Mouse (Mus musculus): ENCODE measurements around the gene Trabd2b.

Gene Trabd2b

DNA sequence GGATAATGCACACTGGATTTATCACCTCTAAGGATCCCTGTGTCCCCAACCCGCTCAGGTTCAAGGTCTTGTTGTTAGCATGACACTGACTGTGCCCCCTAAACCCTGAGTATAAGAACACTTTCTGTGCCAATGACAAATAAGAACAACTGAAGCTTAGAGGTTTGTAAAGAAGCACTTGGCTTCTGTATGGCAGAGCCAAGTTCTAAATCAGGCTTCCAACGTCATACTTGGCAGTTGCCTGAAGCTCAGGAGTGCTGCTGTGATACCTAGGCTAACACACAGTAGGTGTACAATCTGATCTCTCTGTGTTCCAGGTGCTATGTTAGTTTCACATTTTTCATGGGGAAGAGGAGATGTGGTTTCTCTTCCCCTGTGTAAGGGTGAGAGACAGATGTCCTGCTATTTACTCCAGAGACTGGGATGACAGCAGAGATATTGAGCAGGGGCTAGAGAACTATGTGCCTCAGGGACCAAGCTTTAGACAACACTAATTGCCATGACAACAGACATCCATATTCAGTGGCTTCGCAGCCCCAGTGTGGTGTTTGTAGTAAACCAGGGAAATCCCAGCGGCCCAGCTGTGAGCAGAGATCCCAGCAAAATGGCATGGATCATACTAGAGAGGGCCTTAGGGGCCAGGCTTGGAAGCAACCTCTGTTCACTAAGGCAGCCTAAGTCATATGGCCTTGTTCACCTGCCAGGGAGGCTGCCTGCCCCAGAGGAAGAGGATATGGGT lies 89.3 kb downstream of the Trabd2b start:
- no peak for DNase-seq (ENCODE audit: low spot score)

DNA sequence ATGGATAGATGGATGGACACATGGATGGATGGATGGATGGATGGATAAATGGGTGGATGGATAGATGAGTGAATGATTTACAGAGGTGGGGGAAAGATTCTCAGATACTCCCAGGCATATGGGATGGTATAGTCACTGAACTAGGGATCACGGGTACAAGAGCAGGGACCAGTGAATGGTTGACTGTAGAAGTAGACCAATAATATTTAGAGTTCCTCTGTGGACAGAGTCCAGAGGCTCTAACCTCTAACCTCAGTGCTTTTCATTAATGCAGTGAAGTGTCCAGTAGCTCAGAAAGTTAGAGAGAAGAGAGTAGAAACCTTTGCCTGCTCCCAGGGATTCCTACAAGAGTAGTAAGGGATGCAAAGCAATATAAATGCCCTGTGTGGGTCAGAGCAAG lies 93.1 kb downstream of the Trabd2b start:
- no peak for DNase-seq (ENCODE audit: low spot score)

DNA sequence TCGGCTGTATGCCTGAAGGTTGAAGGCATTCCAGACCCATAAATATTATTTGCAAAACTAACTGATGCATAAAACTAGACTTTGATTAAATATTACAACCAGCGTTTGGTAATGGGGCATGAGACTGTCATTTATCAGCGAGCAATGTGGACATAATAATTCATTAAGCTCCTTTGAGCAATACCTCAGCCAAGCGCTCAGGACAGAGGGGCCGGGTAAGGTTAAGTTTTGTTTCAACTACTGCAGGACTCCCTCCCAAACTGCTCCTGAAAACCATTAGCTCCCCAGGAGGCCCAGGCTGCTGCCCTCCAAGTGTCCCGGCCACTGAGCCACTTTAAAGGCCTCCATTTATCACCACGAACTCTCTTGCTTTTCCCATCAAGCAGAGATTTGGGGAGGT lies 93.8 kb downstream of the Trabd2b start:
- DNase-seq (ENCODE audit: low spot score), result no peak

DNA sequence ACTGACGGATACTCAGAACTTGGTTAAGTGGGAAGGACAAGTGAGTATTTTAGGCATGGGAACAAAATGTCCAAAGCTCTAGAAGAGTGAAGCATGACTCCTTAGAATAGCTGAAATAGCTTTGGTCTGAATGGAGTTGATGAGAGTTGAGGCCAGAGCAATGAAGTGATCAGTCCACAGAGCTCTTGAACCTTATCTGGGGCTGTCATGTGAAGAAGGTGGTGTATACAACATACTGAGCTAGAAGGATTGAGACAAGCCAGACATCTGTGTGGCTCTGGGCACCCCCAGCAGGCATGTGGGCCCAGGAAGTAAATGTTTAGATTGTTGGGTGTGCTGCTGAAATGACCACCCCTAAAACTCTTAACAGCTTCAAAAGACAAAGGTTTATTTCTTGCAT lies 94.5 kb downstream of the Trabd2b start:
- DNase-seq (ENCODE audit: low spot score), result no peak

DNA sequence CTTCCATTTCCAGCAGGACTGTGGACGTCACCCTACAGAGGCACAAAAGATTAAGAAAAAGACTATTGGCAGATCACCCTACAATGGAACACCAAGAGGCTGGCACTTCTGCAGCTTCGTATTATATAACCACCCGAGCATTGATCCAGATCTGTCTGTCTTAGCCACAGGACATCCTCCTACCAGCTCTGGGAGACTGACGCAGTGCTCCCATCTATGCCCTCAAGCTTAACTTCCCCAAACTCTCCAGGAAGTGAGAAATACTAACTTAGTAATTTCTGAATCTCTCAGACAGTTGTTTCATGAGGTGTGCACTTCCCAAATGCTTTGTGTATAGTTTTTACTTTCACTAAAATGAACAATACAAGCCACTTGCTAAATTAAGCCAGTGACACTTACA lies 95.1 kb downstream of the Trabd2b start:
- no peak for DNase-seq (ENCODE audit: low spot score)

DNA sequence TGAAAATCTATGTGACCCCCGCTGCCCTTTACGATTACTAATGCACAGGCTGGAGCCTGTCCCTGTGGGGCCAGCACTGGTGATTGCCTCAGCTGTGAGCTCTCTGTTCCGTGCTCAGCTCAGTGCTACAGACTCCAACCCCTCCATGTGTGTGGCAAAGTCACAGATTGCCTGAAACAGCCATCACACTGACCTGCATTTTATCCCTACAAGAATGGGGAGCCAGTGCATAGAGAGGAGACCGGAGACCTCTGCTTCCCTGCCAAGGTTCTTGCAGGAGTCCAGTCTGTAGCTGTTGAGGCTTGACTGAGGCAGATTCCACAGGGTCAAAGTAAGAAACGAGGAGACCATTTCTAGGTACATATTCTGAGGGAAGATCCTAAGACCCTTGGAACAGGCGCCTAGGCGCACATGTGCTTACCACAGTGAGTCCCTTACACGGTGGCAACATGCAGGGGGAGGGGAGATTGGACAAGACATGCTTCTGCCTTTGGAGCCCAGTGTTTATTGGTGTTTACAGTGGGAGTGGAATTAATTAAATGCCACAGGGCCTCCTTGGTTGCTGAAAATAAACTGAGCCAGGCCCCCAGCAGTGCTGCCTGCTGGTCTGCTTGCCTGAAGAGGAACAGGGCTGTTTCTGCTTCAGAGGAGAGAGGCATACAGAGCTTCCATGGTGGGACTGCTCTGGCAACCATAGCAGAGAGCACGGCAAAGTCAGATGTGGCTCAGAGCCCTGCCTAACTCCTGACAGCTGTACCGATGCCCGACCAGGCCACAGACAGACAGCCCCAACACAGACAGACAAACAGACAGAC lies 97.9 kb downstream of the Trabd2b start:
- DNase-seq (ENCODE audit: low spot score), result no peak

DNA sequence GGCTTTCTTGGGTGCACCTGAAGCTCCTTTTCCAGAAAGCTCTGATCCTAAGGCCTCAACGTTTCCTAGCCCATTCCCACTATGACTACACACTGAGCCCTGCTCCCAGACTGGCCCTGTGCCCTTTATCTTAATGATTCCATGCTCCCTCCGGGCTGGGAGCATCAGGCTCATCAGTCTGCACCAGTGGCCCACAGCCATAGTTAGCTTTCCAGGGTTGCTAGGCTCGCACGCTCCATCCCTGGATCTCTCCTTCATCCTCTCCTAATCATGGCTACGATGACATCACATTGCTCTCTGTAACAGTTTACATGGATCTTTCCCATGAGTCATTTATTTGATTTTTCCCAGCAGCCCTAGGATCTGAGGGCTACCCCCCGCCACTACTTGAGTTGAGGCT lies 103.1 kb downstream of the Trabd2b start:
- no peak for DNase-seq (ENCODE audit: low spot score)

DNA sequence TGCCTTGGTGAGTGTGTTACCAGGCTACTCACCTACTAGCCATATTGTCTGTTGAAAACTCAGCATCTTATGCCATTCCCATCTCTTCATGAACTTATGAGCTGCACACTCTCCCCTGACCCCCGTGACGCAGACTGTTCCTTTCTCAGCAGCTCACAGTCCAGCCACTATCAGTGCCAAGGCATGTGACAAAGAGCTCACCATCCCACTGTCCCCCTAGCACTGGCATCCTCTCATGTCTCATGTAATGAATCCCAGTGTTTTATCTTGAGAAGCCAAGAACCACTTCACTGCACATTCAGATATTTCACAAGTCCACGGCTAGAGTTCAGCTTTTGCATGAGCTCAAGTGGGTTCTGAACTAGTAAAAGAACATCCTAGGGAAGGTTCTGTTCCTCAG lies 105.1 kb downstream of the Trabd2b start:
- no peak for DNase-seq (ENCODE audit: low spot score)

DNA sequence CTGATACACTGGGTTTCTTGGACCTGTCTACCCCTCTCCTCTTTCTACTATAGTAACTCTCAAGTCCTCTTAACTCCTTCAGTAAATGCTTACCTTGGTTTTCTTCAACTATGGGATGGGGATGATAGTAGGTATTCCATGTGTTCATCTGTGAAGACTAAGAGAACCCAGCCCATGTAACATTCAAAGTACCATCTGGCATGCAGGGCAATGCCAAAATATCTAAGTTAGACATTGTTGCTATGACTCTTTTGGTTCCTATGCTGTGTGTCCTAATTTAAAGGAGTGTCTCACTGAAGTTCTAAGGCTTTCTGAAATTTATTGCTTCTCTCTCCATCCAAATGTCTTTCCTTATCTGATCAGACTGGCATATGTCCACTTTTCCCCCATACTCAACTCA lies 106.6 kb downstream of the Trabd2b start:
- no peak for DNase-seq (ENCODE audit: low spot score)

DNA sequence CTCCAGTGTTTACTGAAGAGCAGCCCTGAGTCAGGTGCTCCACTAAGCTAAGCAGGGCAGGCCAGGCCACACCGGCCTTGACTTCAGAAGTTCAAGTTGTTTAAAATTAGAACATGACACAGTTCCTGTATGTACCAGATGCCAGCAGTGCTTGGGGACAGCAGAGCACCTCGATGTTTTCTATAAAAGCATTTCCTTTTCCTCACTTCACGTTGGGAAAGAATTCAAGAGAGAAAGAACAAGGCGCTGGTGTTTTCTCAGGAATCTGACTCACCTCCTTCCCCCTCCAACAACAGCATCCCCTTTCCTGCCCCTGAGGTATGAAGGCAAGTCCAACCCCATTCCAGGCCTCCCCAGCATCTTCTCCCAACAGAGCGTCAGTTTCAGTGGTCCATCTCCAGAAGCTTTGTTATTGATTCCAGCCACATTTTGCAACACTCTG lies 108.8 kb downstream of the Trabd2b start:
- DNase-seq (ENCODE audit: low spot score), result no peak

DNA sequence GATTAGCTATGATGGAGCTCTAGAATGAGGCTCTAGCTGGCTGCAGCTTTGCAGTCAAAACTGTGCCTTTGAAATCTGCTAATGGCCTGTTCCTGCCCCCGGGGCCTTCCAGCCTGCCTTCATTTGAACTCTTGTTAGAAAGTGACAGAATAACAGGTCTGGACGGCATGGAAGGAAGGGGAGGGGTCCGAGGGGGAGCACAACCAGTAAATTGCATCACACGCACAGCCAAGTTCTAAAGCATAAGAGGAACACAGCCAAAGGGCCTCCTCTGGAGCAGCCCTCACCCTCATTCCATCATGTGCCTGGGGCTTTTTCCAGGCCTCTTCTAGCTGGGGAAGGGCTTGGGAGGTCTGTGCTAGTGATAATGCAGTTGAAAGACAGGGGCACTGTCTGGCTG lies 110.1 kb downstream of the Trabd2b start:
- DNase-seq (ENCODE audit: low spot score), result no peak

DNA sequence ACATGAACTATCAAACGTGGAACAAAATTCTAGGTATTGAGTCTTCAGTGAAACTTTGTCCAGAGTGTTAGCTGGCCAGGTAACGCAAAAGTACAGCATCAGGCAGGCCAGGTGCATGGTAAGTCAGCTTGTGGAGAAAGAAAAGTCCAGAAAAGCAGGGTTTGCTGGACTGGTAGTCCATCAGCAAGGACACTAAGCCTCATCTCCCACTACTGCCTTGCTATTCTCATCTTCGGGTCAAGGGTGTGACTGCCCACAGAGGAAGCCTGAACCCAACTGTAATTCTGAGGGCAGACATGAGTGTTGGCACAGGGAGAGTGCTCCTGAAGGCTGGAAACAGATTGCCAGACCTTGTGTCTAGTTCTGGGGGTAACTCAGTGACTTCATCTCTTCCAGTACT lies 111.5 kb downstream of the Trabd2b start:
- DNase-seq (ENCODE audit: low spot score), result no peak

DNA sequence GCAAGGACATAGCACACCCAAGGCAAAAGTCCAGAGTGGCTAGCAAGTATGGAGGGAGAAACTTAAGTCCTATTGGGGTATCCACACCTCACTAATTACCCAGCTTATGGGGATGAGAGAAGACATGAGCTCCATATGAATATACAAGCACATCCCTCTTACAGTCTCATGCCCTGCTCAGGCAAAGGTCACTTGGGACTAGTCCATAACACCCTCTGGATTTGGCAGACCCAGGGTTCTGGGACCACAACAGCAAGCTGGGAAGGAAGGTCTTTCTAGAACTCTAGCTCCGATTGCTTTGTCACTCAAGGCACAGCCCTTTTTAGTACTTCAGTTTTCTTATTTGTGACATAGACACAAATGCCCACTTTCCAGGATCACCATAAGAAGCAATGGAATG lies 112.0 kb downstream of the Trabd2b start:
- DNase-seq (ENCODE audit: low spot score), result no peak

DNA sequence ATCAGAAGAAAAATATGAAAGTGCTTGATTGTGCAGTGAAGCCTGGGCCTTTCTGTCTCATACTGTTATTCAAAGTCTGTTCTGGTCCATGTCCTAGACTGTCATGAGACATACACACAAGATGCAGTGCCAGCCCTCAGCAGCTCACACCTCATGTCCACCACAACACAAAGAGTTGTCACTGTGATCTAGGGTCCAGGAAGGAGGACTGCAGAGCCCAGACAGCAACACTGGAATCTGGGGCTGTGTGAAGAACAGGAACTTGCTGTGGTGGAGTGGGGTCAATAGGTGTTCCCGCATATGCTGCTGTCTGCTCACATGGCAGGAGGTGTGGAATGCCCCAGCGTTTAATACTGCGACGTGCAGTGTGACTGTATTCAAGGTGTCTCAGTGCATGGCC lies 112.8 kb downstream of the Trabd2b start:
- DNase-seq (ENCODE audit: low spot score), result no peak

DNA sequence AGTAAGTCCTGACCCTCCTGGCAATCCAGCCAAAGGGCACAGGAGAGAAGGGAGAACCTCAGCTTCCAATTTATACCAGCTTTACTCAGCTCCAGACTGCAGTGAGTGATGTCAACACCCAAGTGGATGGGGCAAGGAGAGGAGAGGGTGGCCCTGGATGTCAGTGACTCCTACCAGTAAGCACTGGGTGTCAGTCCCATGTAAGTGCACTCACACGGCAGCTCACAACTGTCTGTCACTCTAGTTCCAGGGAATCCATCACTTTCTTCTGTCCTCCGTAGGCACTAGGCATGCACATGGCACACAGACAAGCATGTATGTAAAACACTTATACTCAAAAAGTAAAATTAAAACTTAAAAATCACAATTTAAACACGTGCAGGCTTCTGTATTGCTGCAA lies 113.4 kb downstream of the Trabd2b start:
- DNase-seq (ENCODE audit: low spot score), result no peak

DNA sequence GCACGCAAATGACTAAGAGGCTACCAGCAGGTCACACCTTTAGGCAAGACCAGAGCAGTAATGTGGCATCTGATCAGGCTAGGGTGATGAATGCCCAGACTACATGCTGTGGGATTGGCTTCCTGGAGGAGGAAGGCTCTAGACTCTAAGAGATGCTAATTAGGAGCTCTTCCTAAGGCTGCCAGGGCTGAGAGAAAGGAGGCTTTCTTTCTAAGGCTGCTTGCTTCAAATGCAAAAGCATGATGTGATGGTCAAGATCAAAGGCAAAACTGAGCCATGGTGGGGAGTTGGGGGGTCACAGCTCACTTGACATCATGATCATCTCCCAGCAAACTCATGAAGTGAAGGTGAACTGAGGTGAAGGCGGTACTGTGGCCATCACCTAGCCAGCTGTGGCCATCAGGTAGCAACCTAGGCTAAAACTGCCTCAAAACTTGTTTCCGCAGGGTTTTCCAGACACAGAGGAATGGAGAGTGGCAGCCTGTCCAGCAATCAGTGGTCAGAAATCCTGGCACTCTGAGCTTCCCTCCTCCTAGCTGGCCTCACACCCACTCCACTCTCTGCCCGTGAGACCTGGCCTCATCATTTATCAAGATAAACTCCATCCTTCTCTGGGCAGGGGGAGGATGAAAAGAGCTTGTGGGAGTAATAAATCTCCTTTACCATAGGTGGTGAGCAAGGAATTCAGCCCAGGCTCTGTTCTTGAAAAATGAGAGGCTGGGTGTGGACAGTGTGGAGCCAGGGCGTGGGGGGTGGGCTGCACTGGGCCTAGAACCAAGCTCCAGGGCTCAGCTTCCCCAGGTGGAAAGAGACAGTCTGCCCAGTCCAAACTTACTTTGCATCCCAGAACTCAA lies 117.0 kb downstream of the Trabd2b start:
- DNase-seq (ENCODE audit: low spot score), result no peak

DNA sequence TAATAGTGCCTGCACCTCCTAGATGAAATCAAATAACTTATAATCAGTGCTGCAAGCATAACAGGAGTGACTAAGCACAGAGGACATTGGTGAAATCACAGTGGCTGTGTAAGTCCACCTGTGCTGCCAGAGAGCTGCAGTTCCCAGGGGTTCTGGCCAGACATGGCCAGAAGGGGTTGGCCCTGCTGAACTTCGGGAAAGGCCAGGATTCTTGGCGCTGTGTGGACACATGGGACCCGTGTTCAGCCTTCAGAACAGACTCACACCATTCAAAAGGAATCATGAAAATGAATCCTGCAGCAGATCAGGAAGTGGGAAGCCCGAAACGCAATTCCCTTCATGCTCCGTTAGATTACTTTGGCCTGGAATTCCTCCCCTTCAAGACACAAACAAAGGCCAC lies 125.1 kb downstream of the Trabd2b start:
- no peak for DNase-seq (ENCODE audit: low spot score)

DNA sequence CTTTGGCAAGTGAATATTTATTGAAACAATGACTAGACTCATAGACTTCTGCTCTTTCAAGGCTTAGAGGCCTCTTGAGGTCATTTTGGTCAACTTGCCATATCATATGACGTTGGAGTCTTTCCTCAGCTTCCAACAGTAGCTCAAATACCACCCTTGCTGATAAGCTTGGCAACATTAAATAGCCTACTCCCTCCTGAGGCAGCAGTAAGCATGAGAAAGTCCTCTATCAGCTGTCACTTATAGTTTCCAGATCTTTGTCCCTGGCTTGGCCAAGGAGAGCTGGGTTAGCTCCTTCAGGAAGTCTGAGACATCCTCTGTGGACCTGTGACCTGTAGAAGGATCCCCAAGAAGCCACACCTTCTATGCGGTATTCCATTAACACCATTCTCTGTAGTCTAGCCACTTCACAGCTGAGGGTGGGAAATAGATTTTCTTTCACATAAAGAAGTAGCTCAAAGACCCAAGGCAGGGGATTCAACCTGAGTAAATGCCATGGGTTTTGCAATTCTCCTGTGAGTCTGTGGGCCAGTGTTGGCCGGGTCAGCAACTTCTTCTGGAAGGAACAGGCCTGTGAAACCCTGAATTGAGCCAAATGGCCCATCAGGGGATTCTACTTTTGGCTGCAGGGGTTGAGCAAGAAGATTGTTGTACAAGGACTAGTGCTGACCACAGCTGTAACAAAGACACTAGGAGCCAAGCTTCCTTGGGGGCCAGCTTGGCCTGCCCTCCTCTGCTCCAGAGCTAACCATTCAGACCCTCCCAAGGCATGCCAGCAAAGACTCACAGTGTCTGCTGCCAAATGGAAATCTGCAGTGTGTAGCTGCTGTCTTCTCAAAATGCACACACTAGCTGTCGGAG lies 127.6 kb downstream of the Trabd2b start:
- DNase-seq (ENCODE audit: low spot score), result no peak

DNA sequence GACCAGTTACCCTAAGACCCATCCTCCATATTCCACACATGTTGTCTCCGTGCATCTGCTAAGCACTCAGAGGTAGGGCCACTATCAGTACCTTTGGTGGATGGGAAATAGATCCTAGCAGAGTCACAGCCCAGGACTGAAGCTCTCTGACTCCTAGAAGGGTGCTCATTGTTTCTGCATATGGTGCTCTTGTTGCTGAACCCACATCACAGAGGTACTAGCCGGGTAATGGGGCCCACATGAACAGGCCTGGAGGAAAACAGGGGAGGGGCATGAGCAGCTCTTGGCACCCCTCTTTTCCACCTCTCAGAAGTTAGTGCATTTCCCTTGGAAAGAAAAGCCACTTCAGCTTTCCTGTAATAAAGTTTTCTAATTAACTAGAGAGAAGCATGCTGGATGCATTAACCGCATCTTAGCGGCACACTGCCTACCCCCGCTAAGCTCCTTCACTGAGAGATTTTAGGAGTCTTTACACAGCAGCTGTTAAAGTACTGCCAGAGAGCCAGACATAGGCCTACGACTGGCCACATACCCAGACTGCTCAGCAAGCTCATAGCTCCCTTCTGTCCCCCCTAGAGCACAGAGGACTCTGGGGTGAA lies 131.0 kb downstream of the Trabd2b start:
- DNase-seq (ENCODE audit: low spot score), result no peak

DNA sequence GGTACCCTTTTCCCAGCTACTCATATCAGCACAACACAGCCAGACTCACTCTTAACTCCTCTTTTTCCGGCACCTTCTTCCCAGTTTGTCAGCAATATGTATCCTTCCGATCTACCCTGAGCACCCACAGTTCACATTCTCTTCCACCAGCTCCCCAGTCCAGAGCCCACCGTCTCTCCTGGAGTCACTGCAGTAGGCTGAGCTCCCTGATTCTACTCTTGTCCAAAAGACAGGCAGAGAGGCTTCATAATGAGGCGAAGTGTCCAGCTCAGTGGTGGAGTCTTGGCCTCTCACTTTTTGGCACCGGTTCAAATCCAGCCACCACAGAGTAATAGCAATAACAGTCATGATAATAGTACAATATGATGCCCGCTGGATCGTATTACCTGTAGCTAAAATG lies 133.5 kb downstream of the Trabd2b start:
- no peak for DNase-seq (ENCODE audit: low spot score)

DNA sequence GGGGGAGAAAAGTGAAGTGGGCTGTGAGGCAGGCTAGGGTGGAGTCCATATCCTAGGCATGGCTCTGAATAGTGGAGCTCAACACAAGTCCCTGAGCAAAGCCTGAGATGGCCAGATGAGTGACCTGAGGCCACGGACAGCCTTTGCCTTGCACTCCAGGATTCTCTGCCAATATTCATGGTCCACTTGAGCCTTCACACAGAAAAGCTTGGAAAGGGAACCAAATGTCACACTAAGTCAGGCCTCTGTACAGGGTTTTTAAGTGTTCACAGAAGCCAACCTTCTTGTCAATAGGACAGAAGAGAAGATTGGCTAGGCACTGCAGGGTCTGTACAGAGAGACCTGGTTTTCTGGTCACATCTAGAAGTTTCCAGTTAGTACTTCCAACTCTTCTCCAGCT lies 134.7 kb downstream of the Trabd2b start:
- DNase-seq (ENCODE audit: low spot score), result no peak
